Comparison of ENCODE assay signal across 8 mouse cellular contexts in the genomic region with DNA sequence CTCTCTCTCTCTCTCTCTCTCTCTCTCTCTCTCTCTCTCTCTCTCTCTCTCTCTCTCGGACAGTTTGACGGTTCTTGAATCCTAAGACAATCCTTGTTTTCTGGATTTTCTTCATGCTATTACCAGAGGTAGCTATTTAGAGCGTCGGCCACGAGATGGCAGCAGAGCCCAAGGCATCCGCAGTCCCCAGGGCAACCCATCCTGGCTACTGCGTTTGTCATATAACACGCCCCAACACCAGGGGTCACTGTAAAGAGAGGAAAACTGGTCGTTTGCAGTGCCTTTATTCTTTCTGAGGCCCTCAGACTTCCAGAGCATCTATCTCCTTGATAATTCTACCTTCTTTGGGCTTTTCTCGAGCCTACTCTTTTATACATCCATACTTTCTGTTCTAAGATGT. TPM values are rescaled to one million over a fixed set of nuclear protein-coding genes. Genes with fewer than 3 reads are reported as not detected.
DNase-seq lines count a peak whose midpoint lies in the region; ATAC-seq and TF ChIP-seq lines count a peak whose summit lies in the region.

No protein-coding gene starts in this region.

- H3K4me1 ChIP-seq in ES-Bruce4 (ENCODE audit: control insufficient read depth, insufficient read depth, low read length), result no peaks in the 10 kb centered on the region
- H3K4me1 ChIP-seq in forebrain, embryonic 14.5 days (ENCODE audit: control insufficient read depth, insufficient read depth, low read length), result no peaks in the 10 kb centered on the region
- no peaks in the 10 kb centered on the region for H3K4me1 ChIP-seq in lung, embryonic 14.5 days (ENCODE audit: insufficient read depth)

- intact Hi-C loops in heart, postnatal 36 days (cut with DNase I), result loop anchor here (1.0 to 5.0 kb wide), 2 partner anchors 479 to 1302 kb away; no protein-coding TSS in a partner anchor

- TF ChIP-seq POLR2A in ES-Bruce4 (IDR thresholded peaks at IDR 0.05; ENCODE audit: insufficient read depth, low read length), result no peak

- peak; percentile 99 for TF ChIP-seq CTCF in ES-Bruce4 (IDR thresholded peaks at IDR 0.05; ENCODE audit: low read depth, low read length)
- peak; percentile 98 for TF ChIP-seq CTCF in lung, embryonic 14.5 days (IDR thresholded peaks at IDR 0.05; ENCODE audit: low read depth)

- 2% methylated on average over 9 of the region's 10 CpGs for WGBS in forebrain, embryonic 14.5 days
- under 1% methylated on average over 9 of the region's 10 CpGs for WGBS in lung, embryonic 14.5 days

- H3K9ac ChIP-seq in ES-Bruce4 (ENCODE audit: low read depth, poor library complexity, severe bottlenecking), result no peak overlapping the region
- H3K9ac ChIP-seq in forebrain, embryonic 14.5 days (ENCODE audit: low read length), result no peak overlapping the region
- no peak overlapping the region for H3K9ac ChIP-seq in lung, embryonic 14.5 days

- peak; percentile 44 for DNase-seq in c-Kit-positive CD71-positive TER-119-positive erythroid progenitor cells, embryonic 14.5 days (ENCODE audit: low spot score)
- peak; percentile 97 for DNase-seq in forebrain, embryonic 14.5 days (ENCODE audit: low spot score)
- DNase-seq in heart, postnatal 36 days, result peak; percentile 71 to 81
- peak; percentile 84 for DNase-seq in layer of hippocampus, adult 11-12 months (ENCODE audit: low spot score)
- peak; percentile 97 for DNase-seq in lung, embryonic 14.5 days
- DNase-seq in ovary, adult 18-20 months (ENCODE audit: low spot score), result peak; percentile 50
- peak; percentile 30 to 37 for DNase-seq in thymus, adult 18-20 months

- H3K36me3 ChIP-seq in ES-Bruce4 (ENCODE audit: control insufficient read depth, insufficient read depth, low read length, poor library complexity, severe bottlenecking), result no peaks in the 10 kb centered on the region
- H3K36me3 ChIP-seq in forebrain, embryonic 14.5 days (ENCODE audit: control insufficient read depth, insufficient read depth, low read length), result no peaks in the 10 kb centered on the region
- H3K36me3 ChIP-seq in lung, embryonic 14.5 days (ENCODE audit: insufficient read depth), result no peaks in the 10 kb centered on the region

- no peaks in the 10 kb centered on the region for H3K27me3 ChIP-seq in ES-Bruce4 (ENCODE audit: control insufficient read depth, insufficient read depth, low read length, poor library complexity, severe bottlenecking)
- no peaks in the 10 kb centered on the region for H3K27me3 ChIP-seq in forebrain, embryonic 14.5 days (replicated peaks; ENCODE audit: control insufficient read depth, insufficient read depth, low read length)
- no peaks in the 10 kb centered on the region for H3K27me3 ChIP-seq in lung, embryonic 14.5 days (ENCODE audit: insufficient read depth, low read length)

- no peak overlapping the region for H3K4me3 ChIP-seq in ES-Bruce4 (ENCODE audit: low read depth, low read length)
- no peak overlapping the region for H3K4me3 ChIP-seq in forebrain, embryonic 14.5 days (ENCODE audit: low read depth, low read length)
- H3K4me3 ChIP-seq in lung, embryonic 14.5 days (ENCODE audit: low read depth, low read length), result no peak overlapping the region

- H3K4me2 ChIP-seq in forebrain, embryonic 14.5 days (ENCODE audit: low read length), result no peak overlapping the region
- H3K4me2 ChIP-seq in lung, embryonic 14.5 days, result no peak overlapping the region

- no peak overlapping the region for H3K27ac ChIP-seq in ES-Bruce4 (ENCODE audit: insufficient read depth, low read length)
- H3K27ac ChIP-seq in forebrain, embryonic 14.5 days (ENCODE audit: low read depth, low read length), result no peak overlapping the region
- no peak overlapping the region for H3K27ac ChIP-seq in lung, embryonic 14.5 days (ENCODE audit: low read depth)

- ATAC-seq in forebrain, embryonic 14.5 days, result peak; percentile 92
- peak; percentile 94 for ATAC-seq in lung, embryonic 14.5 days (ENCODE audit: insufficient read depth)

- no peak for TF ChIP-seq EP300 in ES-Bruce4 (IDR thresholded peaks at IDR 0.05; ENCODE audit: insufficient read depth, low read depth, low read length)

- H3K9me3 ChIP-seq in ES-Bruce4 (replicated peaks; ENCODE audit: control insufficient read depth, insufficient read depth, low read length, poor library complexity, severe bottlenecking), result no peaks in the 10 kb centered on the region
- H3K9me3 ChIP-seq in forebrain, embryonic 14.5 days (replicated peaks; ENCODE audit: control insufficient read depth, low read length), result no peaks in the 10 kb centered on the region
- H3K9me3 ChIP-seq in lung, embryonic 14.5 days (ENCODE audit: low read depth, low read length), result no peaks in the 10 kb centered on the region

RNA-seq across cellular contexts. Expression of a gene that starts 17.1 kb away (rescaled TPM):
- not detected in 2 replicates for polyA plus RNA-seq in ES-Bruce4 (2011; ENCODE audit: insufficient read depth, insufficient read length, low read depth, missing spikeins)
- 0.25 and 0.32 TPM in 2 replicates for polyA plus RNA-seq in forebrain, embryonic 14.5 days (2014; fragmentation: Nextera tagmentation; extraction: Ambion mirVana)
- under 1 TPM; 0.05 to 0.19 TPM for total RNA-seq in heart, postnatal 36 days (2021)
- polyA plus RNA-seq in lung, embryonic 14.5 days (2014; fragmentation: Nextera tagmentation; extraction: Ambion mirVana), result 5.0 and 5.8 TPM in 2 replicates

RNA-seq across cellular contexts. Expression of a gene that starts 33.0 kb away (rescaled TPM):
- not detected in 2 replicates for polyA plus RNA-seq in ES-Bruce4 (2011; ENCODE audit: insufficient read depth, insufficient read length, low read depth, missing spikeins)
- not detected in 2 replicates for polyA plus RNA-seq in forebrain, embryonic 14.5 days (2014; fragmentation: Nextera tagmentation; extraction: Ambion mirVana)
- total RNA-seq in heart, postnatal 36 days (2021), result not detected
- polyA plus RNA-seq in lung, embryonic 14.5 days (2014; fragmentation: Nextera tagmentation; extraction: Ambion mirVana), result not detected in 2 replicates

Comparison
In these comparisons a context has a peak if more than half of its experiments do, and no peak if none do; other contexts are left out.
1. DNase-seq: peak in every context shown above with its lines; median percentile 97 in forebrain, embryonic 14.5 days; 97 in lung, embryonic 14.5 days; 84 in layer of hippocampus, adult 11-12 months; 76 in heart, postnatal 36 days; 50 in ovary, adult 18-20 months; 44 in c-Kit-positive CD71-positive TER-119-positive erythroid progenitor cells, embryonic 14.5 days; 34 in thymus, adult 18-20 months.